Mouse (Mus musculus): ENCODE data around the gene Agap1. TPM values are rescaled to one million over a fixed set of nuclear protein-coding genes. Genes with fewer than 3 reads are reported as not detected.

The Agap1 gene
- polyA plus RNA-seq, 1 experiment = 30.0 TPM

GRCm38 (mm10) chr1:89775750-89776149 lies 321.1 kb downstream of the Agap1 start:
- Histone ChIP-seq H3K27ac (ENCODE audit: insufficient read depth, low read depth, low read length) (no peak overlapping the region), H3K4me3 (ENCODE audit: insufficient read depth, low read depth, low read length) (no peak overlapping the region), H3K4me1 (ENCODE audit: control insufficient read depth, insufficient read depth, low read length) (0 out of 2 replicates have a peak, but pooled peaks cover 2% of the 10 kb centered on the region)
- TF ChIP-seq CTCF (IDR thresholded peaks at IDR 0.05; ENCODE audit: insufficient read depth, low read depth, low read length) = no peak
- TF ChIP-seq POLR2A (IDR thresholded peaks at IDR 0.05; ENCODE audit: insufficient read depth, low read depth, low read length) = no peak
- WGBS = 73% methylated on average over 4 of the region's 4 CpGs

GRCm38 (mm10) chr1:89780675-89781074 lies 326.1 kb downstream of the Agap1 start:
- TF ChIP-seq CTCF (IDR thresholded peaks at IDR 0.05; ENCODE audit: insufficient read depth, low read depth, low read length) = no peak
- Histone ChIP-seq H3K4me3 (ENCODE audit: insufficient read depth, low read depth, low read length) (no peak overlapping the region), H3K4me1 (ENCODE audit: control insufficient read depth, insufficient read depth, low read length) (peaks cover 7% of the 10 kb centered on the region), H3K27ac (ENCODE audit: insufficient read depth, low read depth, low read length) (no peak overlapping the region)
- 53% methylated on average over 2 of the region's 2 CpGs for WGBS

- 70% methylated on average over 8 of the region's 8 CpGs for WGBS
- TF ChIP-seq CTCF (IDR thresholded peaks at IDR 0.05; ENCODE audit: insufficient read depth, low read depth, low read length) (no peak), POLR2A (IDR thresholded peaks at IDR 0.05; ENCODE audit: insufficient read depth, low read depth, low read length) (no peak)
Observed at GRCm38 (mm10) chr1:89781861-89782260, 327.3 kb downstream of the Agap1 start.

GRCm38 (mm10) chr1:89786793-89787192 lies 332.2 kb downstream of the Agap1 start:
- 87% methylated on average over 6 of the region's 6 CpGs for WGBS
- TF ChIP-seq CTCF (IDR thresholded peaks at IDR 0.05; ENCODE audit: insufficient read depth, low read depth, low read length) = no peak
- no peak for TF ChIP-seq POLR2A (IDR thresholded peaks at IDR 0.05; ENCODE audit: insufficient read depth, low read depth, low read length)
- no peak overlapping the region for H3K4me3 ChIP-seq (ENCODE audit: insufficient read depth, low read depth, low read length)
- H3K4me1 ChIP-seq (ENCODE audit: control insufficient read depth, insufficient read depth, low read length) = no peaks in the 10 kb centered on the region
- no peak overlapping the region for H3K27ac ChIP-seq (ENCODE audit: insufficient read depth, low read depth, low read length)

More at GRCm38 (mm10) chr1:89781861-89782260, 327.3 kb downstream of the Agap1 start:
- Histone ChIP-seq H3K27ac (ENCODE audit: insufficient read depth, low read depth, low read length) (no peak overlapping the region), H3K4me3 (ENCODE audit: insufficient read depth, low read depth, low read length) (no peak overlapping the region), H3K4me1 (ENCODE audit: control insufficient read depth, insufficient read depth, low read length) (peaks cover 7% of the 10 kb centered on the region)

GRCm38 (mm10) chr1:89798724-89799123 lies 344.1 kb downstream of the Agap1 start:
- 75% methylated on average over 14 of the region's 14 CpGs for whole genome bisulfite sequencing
- H3K4me1 ChIP-seq (ENCODE audit: control insufficient read depth, insufficient read depth, low read length) = no peaks in the 10 kb centered on the region
- no peak overlapping the region for H3K4me3 ChIP-seq (ENCODE audit: insufficient read depth, low read depth, low read length)
- TF ChIP-seq POLR2A (IDR thresholded peaks at IDR 0.05; ENCODE audit: insufficient read depth, low read depth, low read length) (no peak), CTCF (IDR thresholded peaks at IDR 0.05; ENCODE audit: insufficient read depth, low read depth, low read length) (no peak)
- no peak overlapping the region for H3K27ac ChIP-seq (ENCODE audit: insufficient read depth, low read depth, low read length)

- 88% methylated on average over 5 of the region's 5 CpGs for WGBS
- no peak overlapping the region for H3K4me3 ChIP-seq (ENCODE audit: insufficient read depth, low read depth, low read length)
- H3K4me1 ChIP-seq (ENCODE audit: control insufficient read depth, insufficient read depth, low read length) = no peaks in the 10 kb centered on the region
- no peak overlapping the region for H3K27ac ChIP-seq (ENCODE audit: insufficient read depth, low read depth, low read length)
- TF ChIP-seq CTCF (IDR thresholded peaks at IDR 0.05; ENCODE audit: insufficient read depth, low read depth, low read length) (no peak), POLR2A (IDR thresholded peaks at IDR 0.05; ENCODE audit: insufficient read depth, low read depth, low read length) (no peak)
Observed at GRCm38 (mm10) chr1:89801506-89801905, 346.9 kb downstream of the Agap1 start.

- H3K27ac ChIP-seq (ENCODE audit: insufficient read depth, low read depth, low read length) = no peak overlapping the region
- H3K4me3 ChIP-seq (ENCODE audit: insufficient read depth, low read depth, low read length) = no peak overlapping the region
- no peak for TF ChIP-seq POLR2A (IDR thresholded peaks at IDR 0.05; ENCODE audit: insufficient read depth, low read depth, low read length)
- no peak for TF ChIP-seq CTCF (IDR thresholded peaks at IDR 0.05; ENCODE audit: insufficient read depth, low read depth, low read length)
- H3K4me1 ChIP-seq (ENCODE audit: control insufficient read depth, insufficient read depth, low read length) = no peaks in the 10 kb centered on the region
- 90% methylated on average over 7 of the region's 7 CpGs for WGBS
Observed at GRCm38 (mm10) chr1:89804981-89805380, 350.4 kb downstream of the Agap1 start.

- 93% methylated on average over 8 of the region's 8 CpGs for WGBS
- H3K4me1 ChIP-seq (ENCODE audit: control insufficient read depth, insufficient read depth, low read length) = no peaks in the 10 kb centered on the region
- no peak overlapping the region for H3K27ac ChIP-seq (ENCODE audit: insufficient read depth, low read depth, low read length)
- TF ChIP-seq CTCF (IDR thresholded peaks at IDR 0.05; ENCODE audit: insufficient read depth, low read depth, low read length) (no peak), POLR2A (IDR thresholded peaks at IDR 0.05; ENCODE audit: insufficient read depth, low read depth, low read length) (no peak)
- H3K4me3 ChIP-seq (ENCODE audit: insufficient read depth, low read depth, low read length) = no peak overlapping the region
Observed at GRCm38 (mm10) chr1:89812816-89813215, 358.2 kb downstream of the Agap1 start.

GRCm38 (mm10) chr1:89816487-89817206 lies 362.0 kb downstream of the Agap1 start:
- TF ChIP-seq POLR2A (IDR thresholded peaks at IDR 0.05; ENCODE audit: insufficient read depth, low read depth, low read length) (no peak), CTCF (IDR thresholded peaks at IDR 0.05; ENCODE audit: insufficient read depth, low read depth, low read length) (no peak)
- WGBS = 75% methylated on average over 14 of the region's 14 CpGs

More at GRCm38 (mm10) chr1:89816487-89817206, 362.0 kb downstream of the Agap1 start:
- Histone ChIP-seq H3K27ac (ENCODE audit: insufficient read depth, low read depth, low read length) (no peak overlapping the region), H3K4me1 (ENCODE audit: control insufficient read depth, insufficient read depth, low read length) (no peaks in the 10 kb centered on the region), H3K4me3 (ENCODE audit: insufficient read depth, low read depth, low read length) (no peak overlapping the region)
